Mouse (Mus musculus) left cerebral cortex, postnatal 14 days (tissue): ENCODE results near the gene Tmem80. TPM values are rescaled to one million over a fixed set of nuclear protein-coding genes. Genes with fewer than 3 reads are reported as not detected.

Experiments used
- DNase-seq, 2 experiments: peaks; one replicate each; pipeline ENCODE4 v3.0.0; 2021 to 2022; ENCODE audit warnings: low spot score in 2 of 2, mixed read lengths in 1 of 2
- intact Hi-C: fragments of 180-260 bp; cut with DNase I; formaldehyde crosslinking; loops from one replicate; pipeline ENCODE4 v1.15.1; 2025
- total RNA-seq, 2 experiments: library from RNA; stranded (reverse); gene quantifications; 2 replicates each; pipeline ENCODE4 v1.2.3; 2021

Gene Tmem80
- total RNA-seq, 2 experiments from 2014 or later, result 23.6 to 30.6 TPM

- intact Hi-C loops, result no loop called here
- no peak for DNase-seq
Observed at GRCm38 (mm10) chr7:141343696-141344095, 16.2 kb downstream of the Tmem80 start.

DNA sequence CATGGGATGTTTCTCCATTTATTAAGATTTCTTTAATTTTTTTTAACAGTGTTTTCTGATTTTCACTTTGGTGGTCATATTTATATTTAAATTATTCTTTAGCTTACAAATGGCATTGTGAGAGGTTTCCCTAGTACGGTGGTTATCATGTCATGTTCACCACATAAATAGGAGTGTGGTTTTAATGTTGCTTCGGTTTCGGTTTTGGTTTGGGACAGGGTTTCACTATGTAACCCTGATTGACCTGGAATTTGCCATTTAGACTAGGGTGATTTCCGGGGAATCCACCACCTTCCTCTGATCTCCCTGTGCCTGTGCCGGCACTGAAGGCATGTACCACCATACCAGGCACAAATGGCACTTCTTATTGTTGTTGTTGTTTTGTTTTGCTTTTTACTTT is 17.2 kb downstream of the Tmem80 start:
- DNase-seq, result no peak
- intact Hi-C loops, result no loop called here

DNA sequence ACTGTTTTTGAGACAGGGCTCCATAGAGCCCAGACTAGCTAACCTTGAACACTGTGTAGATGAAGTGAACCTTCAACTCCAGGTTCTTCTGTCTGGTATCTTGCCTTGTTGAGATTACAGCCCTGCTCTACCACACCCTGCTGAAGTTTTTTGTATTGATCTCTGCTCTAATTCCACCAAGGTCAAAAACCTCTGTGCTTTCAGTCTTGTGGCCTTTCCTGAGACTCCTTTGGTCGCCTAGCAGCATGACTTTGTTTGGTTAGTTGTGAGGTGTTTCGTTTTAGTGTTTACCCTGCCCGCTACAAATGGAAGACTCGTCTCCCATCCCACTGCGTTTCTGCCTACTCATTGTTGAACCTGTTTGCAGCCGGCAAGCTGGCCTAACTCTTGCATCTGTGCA is 23.5 kb downstream of the Tmem80 start:
- DNase-seq, result no peak
- intact Hi-C loops, result no loop called here

- intact Hi-C loops, result no loop called here
- peak; percentile 18 to 33 for DNase-seq
Observed at GRCm38 (mm10) chr7:141355051-141355450, 27.5 kb downstream of the Tmem80 start.

- DNase-seq, result peak; percentile 17 to 26
- intact Hi-C loops, result no loop called here
Observed at GRCm38 (mm10) chr7:141355626-141356326, 28.2 kb downstream of the Tmem80 start.

DNA sequence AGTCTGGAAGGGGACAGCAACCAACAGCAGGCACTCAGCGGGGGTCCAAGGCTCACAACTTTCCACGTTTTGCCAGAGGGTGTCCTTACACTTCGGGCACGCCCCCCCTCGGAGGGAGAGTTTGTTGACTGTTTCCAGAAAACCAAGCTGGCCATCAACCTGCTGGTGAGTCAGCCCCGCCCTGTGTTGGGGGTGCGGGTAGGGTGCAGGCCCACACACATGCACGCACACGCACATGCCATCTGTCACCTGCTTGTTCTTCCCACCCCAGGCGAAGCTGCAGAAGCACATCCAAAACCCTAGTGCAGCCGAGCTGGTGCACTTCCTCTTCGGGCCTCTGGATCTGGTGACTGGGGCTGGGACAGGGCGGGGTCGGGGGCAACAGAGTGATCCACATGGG is 29.4 kb downstream of the Tmem80 start:
- DNase-seq, result peak in 1 of 2 experiments; percentile 41

DNA sequence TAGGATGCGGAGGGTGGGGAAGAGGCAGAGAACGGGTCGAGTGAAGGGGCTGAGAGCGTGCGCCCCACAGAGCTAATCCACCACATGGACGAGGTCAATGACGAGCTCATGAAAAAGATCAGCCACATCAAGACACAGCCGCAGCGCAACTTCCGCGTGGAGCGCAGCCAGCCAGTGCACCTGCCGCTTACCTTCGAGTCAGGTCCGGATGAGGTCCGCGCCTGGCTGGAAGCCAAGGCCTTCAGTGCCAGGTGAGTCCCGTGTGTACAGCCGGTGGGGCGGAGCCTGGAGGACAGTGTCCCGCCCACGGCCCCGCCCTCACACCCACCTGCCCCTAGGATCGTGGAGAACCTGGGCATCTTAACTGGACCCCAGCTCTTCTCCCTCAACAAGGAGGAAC is 34.0 kb downstream of the Tmem80 start:
- DNase-seq, result no peak
- intact Hi-C loops, result loop anchor here (5.0 to 10.0 kb wide), 3 partner anchors 34 to 267 kb away; partner anchors contain the start of genes Deaf1, Irf7 and Tmem80

More for the DNA sequence above, 29.4 kb downstream of the Tmem80 start:
- intact Hi-C loops, result no loop called here

GRCm38 (mm10) chr7:141363106-141363751 is 35.7 kb downstream of the Tmem80 start:
- peak; percentile 76 to 86 for DNase-seq
- intact Hi-C loops, result loop anchor here (2.0 to 10.0 kb wide), 4 partner anchors 36 to 268 kb away; partner anchors contain the start of genes Deaf1, Irf7, Phrf1 and Tmem80

- intact Hi-C loops, result loop anchor here (2.0 to 10.0 kb wide), 4 partner anchors 36 to 269 kb away; partner anchors contain the start of genes Deaf1, Irf7, Phrf1 and Tmem80
Observed at GRCm38 (mm10) chr7:141363752-141364125, 36.2 kb downstream of the Tmem80 start.

DNA sequence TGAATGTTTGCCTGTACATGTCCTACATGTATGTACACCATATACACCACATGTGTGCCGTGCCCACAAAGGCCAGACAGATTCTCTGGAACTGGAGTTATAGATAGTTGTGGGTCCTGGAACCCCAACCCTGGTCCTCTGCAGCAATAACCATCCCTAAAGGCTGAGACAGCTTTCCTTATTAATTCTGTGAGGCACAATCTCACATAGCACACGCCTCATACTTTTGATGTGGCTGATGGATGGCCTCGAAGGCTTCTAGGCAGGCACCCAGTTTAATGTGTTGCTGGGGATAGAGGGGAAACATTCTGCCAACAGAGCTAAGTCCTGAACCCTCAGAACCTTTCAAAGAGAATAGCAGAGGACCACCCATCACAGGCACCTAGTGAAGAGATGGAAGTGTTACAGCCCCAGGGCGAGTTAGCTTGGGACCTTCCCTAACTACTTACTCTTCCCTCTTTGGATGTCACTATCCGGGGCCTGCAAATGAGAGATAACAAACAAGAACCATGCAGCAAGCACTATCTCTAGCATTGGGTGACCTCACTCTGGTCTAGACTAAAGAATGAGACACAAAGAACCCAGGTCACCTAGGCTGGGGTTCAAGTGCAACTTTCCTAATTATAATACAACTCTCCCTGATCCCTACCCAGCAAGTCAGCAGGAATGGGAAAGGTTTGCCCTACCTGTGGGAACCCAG is 37.0 kb downstream of the Tmem80 start:
- DNase-seq, result no peak
- intact Hi-C loops, result loop anchor here (5.0 to 10.0 kb wide), 3 partner anchors 37 to 270 kb away; partner anchors contain the start of genes Deaf1, Irf7 and Tmem80

More at GRCm38 (mm10) chr7:141363752-141364125, 36.2 kb downstream of the Tmem80 start:
- DNase-seq, result no peak

- intact Hi-C loops, result loop anchor here (10.0 kb wide), 1 partner anchor 270 kb away; no protein-coding TSS in a partner anchor
- no peak for DNase-seq
Observed at GRCm38 (mm10) chr7:141365049-141365445, 37.5 kb downstream of the Tmem80 start.

DNA sequence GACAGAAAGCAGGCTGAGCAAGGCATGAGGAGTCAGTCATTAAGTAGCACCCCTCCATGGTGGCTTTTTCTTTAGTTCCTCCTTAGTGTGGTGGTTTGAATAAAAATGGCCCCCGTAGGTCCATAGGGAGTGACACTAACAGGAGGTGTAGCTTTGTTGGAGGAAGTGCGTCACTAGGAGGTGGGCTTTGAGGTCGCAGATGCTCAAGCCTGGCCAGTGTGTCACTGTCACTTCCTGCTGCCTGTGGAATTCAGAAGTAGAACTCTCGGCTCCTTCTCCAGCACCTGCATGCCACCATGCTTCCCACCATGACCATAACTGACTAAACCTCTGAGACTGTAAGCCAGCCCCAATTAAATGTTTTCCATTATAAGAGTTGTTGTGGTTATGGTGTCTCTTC is 39.8 kb downstream of the Tmem80 start:
- intact Hi-C loops, result loop anchor here (10.0 kb wide), 1 partner anchor 273 kb away; no protein-coding TSS in a partner anchor
- DNase-seq, result no peak

GRCm38 (mm10) chr7:141369918-141370317 is 42.4 kb downstream of the Tmem80 start:
- no peak for DNase-seq
- intact Hi-C loops, result loop anchor here (10.0 kb wide), 1 partner anchor 275 kb away; no protein-coding TSS in a partner anchor

DNA sequence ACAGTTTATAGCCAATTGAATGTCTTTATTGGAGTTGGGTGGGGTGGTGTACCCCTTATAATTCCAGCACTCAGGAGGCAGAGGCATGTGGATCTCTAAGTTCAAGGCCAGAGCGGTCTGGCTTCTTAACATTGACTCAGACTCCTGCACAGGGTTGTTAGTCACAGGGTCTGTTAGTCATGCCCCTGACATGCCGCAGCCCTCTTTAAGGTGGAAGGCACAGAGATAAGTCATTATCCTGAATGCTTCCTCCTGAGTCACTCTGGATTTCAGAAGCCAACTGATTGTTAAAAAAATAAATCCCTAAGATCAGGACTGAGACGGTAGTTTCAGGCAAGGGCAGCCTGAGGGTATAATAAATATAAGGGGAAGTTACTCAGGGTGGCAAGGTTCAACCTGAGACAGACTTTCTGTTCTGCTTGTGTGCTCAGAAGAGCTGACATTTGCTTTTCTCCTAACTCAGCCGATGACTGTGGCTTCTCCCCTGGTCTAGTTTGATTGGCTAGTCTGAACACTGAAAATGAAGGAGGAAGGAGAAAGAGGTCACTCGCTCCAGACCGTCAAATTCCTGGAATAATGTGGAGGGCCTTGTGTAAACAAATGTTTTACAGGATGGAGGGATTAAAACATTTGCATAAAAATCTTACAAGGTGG is 44.5 kb downstream of the Tmem80 start:
- no peak for DNase-seq
- intact Hi-C loops, result no loop called here

DNA sequence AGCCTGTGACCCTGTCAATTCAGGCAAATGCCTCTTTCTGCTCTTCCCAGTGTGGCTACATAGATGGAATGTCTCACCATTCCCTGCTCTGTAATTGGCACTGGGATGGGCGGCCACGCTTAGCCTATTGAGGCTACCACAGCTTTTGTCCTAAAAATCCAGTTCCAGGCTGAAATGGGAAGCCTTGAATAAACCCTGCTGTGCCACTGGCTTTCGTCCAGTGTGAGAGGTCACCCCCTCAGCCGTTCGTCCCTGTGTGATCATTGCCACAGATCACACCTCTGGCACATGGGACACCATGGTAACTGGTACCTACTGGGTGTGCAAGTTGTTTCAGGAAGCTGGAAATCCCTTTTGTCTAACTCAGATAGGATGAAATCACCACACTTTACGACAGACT is 46.1 kb downstream of the Tmem80 start:
- no peak for DNase-seq
- intact Hi-C loops, result no loop called here

- intact Hi-C loops, result no loop called here
- no peak for DNase-seq
Observed at GRCm38 (mm10) chr7:141374399-141374798, 46.9 kb downstream of the Tmem80 start.

- intact Hi-C loops, result no loop called here
- DNase-seq, result no peak
Observed at GRCm38 (mm10) chr7:141379584-141379983, 52.0 kb downstream of the Tmem80 start.

GRCm38 (mm10) chr7:141381068-141381835 is 53.7 kb downstream of the Tmem80 start:
- intact Hi-C loops, result no loop called here
- DNase-seq, result no peak
